Mouse (Mus musculus): Measurements from ENCODE around the gene Ktn1. TPM values are rescaled to one million over a fixed set of nuclear protein-coding genes. Genes with fewer than 3 reads are reported as not detected.

Gene Ktn1
- polyA plus RNA-seq, 1 experiment: 4.5 TPM

DNA sequence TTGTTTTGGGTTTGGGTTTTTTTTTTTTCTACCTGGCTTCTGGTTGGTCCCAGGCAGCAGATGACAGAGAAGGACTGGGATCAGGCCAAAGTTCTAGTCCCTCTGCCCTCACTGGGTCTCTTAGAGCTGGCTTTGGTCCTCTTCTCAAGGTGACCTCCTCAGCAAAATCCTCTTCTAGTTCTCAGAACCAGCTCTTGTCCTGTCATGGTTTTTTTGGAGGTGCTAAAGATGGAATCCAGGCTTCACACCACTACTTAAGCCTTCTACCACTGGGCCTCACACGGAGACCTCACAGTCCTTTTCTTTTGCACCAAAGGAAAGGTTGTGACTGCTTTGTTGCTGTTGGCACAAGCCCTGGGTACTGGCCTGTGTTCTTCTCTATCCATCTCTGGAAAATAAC lies 15.8 kb upstream of the Ktn1 start:
- H3K36me3 ChIP-seq (ENCODE audit: control insufficient read depth, insufficient read depth, low read length): no peaks in the 10 kb centered on the region

DNA sequence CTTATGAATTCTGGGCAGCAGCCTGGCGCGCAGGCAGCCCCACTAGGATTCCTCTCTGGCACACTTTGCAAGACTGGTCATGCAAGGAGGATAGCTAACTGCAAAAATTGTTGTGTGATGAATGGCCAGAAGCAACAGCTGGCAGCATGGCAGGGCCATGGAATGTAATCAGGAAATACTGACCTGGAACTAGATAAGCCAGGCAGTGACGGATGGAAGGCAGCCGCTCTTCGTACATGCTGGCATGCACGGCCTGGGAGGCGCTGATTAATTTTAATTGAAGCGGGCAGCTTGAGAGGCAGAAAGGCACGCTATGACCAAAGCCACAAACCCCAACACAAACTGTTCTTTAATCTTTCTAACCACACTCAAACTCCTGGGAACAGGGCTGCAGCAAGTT lies 13.8 kb upstream of the Ktn1 start:
- no peak overlapping the region for H3K27ac ChIP-seq (ENCODE audit: insufficient read depth, low read depth, low read length)
- H3K36me3 ChIP-seq (ENCODE audit: control insufficient read depth, insufficient read depth, low read length): no peaks in the 10 kb centered on the region
- WGBS: 19% methylated on average over 9 of the region's 9 CpGs
- H3K4me1 ChIP-seq (ENCODE audit: control insufficient read depth, insufficient read depth, low read length): no peaks in the 10 kb centered on the region; the same call in 1 of the 2 replicates
- no peaks in the 10 kb centered on the region for H3K27me3 ChIP-seq (replicated peaks; ENCODE audit: control insufficient read depth, insufficient read depth, low read length)
- H3K4me3 ChIP-seq (ENCODE audit: insufficient read depth, low read depth, low read length): no peak overlapping the region
- no peak for TF ChIP-seq CTCF (conservative IDR thresholded peaks at IDR 0.05; ENCODE audit: insufficient read depth, insufficient read length, low read depth, low read length)
- TF ChIP-seq POLR2A (IDR thresholded peaks at IDR 0.05; ENCODE audit: low read depth, low read length): no peak
- peak; percentile 17 for DNase-seq

More for the DNA sequence above, 15.8 kb upstream of the Ktn1 start:
- TF ChIP-seq POLR2A (IDR thresholded peaks at IDR 0.05; ENCODE audit: low read depth, low read length) (no peak), CTCF (conservative IDR thresholded peaks at IDR 0.05; ENCODE audit: insufficient read depth, insufficient read length, low read depth, low read length) (no peak)
- Histone ChIP-seq H3K4me3 (ENCODE audit: insufficient read depth, low read depth, low read length) (no peak overlapping the region), H3K4me1 (ENCODE audit: control insufficient read depth, insufficient read depth, low read length) (no peaks in the 10 kb centered on the region; the same call in 1 of the 2 replicates), H3K27ac (ENCODE audit: insufficient read depth, low read depth, low read length) (no peak overlapping the region), H3K27me3 (replicated peaks; ENCODE audit: control insufficient read depth, insufficient read depth, low read length) (no peaks in the 10 kb centered on the region)
- no peak for DNase-seq
- WGBS: 83% methylated on average over 1 of the region's 1 CpGs

- no peak overlapping the region for H3K4me3 ChIP-seq (ENCODE audit: insufficient read depth, low read depth, low read length)
- TF ChIP-seq CTCF (conservative IDR thresholded peaks at IDR 0.05; ENCODE audit: insufficient read depth, insufficient read length, low read depth, low read length) (no peak), POLR2A (IDR thresholded peaks at IDR 0.05; ENCODE audit: low read depth, low read length) (no peak)
- no peaks in the 10 kb centered on the region for H3K27me3 ChIP-seq (replicated peaks; ENCODE audit: control insufficient read depth, insufficient read depth, low read length)
- no peaks in the 10 kb centered on the region for H3K36me3 ChIP-seq (ENCODE audit: control insufficient read depth, insufficient read depth, low read length)
- H3K4me1 ChIP-seq (ENCODE audit: control insufficient read depth, insufficient read depth, low read length): no peaks in the 10 kb centered on the region; the same call in 1 of the 2 replicates
- WGBS: 59% methylated on average over 7 of the region's 7 CpGs
- no peak overlapping the region for H3K27ac ChIP-seq (ENCODE audit: insufficient read depth, low read depth, low read length)
- no peak for DNase-seq
Measured at GRCm38 (mm10) chr14:47634846-47635245, 13.4 kb upstream of the Ktn1 start.

- no peaks in the 10 kb centered on the region for H3K27me3 ChIP-seq (replicated peaks; ENCODE audit: control insufficient read depth, insufficient read depth, low read length)
- no peak for TF ChIP-seq POLR2A (IDR thresholded peaks at IDR 0.05; ENCODE audit: low read depth, low read length)
- TF ChIP-seq CTCF (conservative IDR thresholded peaks at IDR 0.05; ENCODE audit: insufficient read depth, insufficient read length, low read depth, low read length): no peak
- 68% methylated on average over 4 of the region's 4 CpGs for WGBS
- H3K4me3 ChIP-seq (ENCODE audit: insufficient read depth, low read depth, low read length): no peak overlapping the region
- H3K36me3 ChIP-seq (ENCODE audit: control insufficient read depth, insufficient read depth, low read length): no peaks in the 10 kb centered on the region
- DNase-seq: no peak
- H3K27ac ChIP-seq (ENCODE audit: insufficient read depth, low read depth, low read length): no peak overlapping the region
- no peaks in the 10 kb centered on the region; the same call in 1 of the 2 replicates for H3K4me1 ChIP-seq (ENCODE audit: control insufficient read depth, insufficient read depth, low read length)
Measured at GRCm38 (mm10) chr14:47638316-47638895, 9.8 kb upstream of the Ktn1 start.

DNA sequence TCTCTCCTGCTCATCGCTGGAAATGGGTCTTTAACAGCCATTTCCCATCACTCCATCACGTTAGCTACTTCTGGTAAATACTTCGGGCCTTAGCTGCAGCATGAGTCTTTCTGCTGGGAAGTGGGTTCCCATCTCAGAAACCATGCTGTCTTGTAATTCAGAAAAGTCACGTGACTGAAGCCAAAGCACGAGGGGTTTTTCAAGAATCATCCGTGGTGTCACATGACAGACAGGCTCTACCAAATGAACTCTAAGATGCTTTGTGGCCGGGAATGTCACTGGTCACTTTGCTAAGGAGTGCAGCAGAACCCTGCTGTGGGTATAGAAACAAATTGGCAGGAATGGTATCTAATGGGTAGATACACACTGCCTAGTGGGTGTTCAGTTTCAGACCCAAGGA lies 2.6 kb upstream of the Ktn1 start:
- no peak for DNase-seq
- Histone ChIP-seq H3K27me3 (replicated peaks; ENCODE audit: control insufficient read depth, insufficient read depth, low read length) (no peaks in the 10 kb centered on the region), H3K36me3 (ENCODE audit: control insufficient read depth, insufficient read depth, low read length) (no peaks in the 10 kb centered on the region), H3K4me3 (ENCODE audit: insufficient read depth, low read depth, low read length) (no peak overlapping the region), H3K4me1 (ENCODE audit: control insufficient read depth, insufficient read depth, low read length) (no peaks in the 10 kb centered on the region), H3K27ac (ENCODE audit: insufficient read depth, low read depth, low read length) (no peak overlapping the region)
- TF ChIP-seq CTCF (conservative IDR thresholded peaks at IDR 0.05; ENCODE audit: insufficient read depth, insufficient read length, low read depth, low read length): no peak
- TF ChIP-seq POLR2A (IDR thresholded peaks at IDR 0.05; ENCODE audit: low read depth, low read length): no peak
- 69% methylated on average over 7 of the region's 7 CpGs for WGBS

- no peak for TF ChIP-seq POLR2A (IDR thresholded peaks at IDR 0.05; ENCODE audit: low read depth, low read length)
- no peak for TF ChIP-seq CTCF (conservative IDR thresholded peaks at IDR 0.05; ENCODE audit: insufficient read depth, insufficient read length, low read depth, low read length)
- H3K4me3 ChIP-seq (ENCODE audit: insufficient read depth, low read depth, low read length): no peak overlapping the region
- no peaks in the 10 kb centered on the region for H3K36me3 ChIP-seq (ENCODE audit: control insufficient read depth, insufficient read depth, low read length)
- DNase-seq: no peak
- 54% methylated on average over 5 of the region's 5 CpGs for WGBS
- H3K27ac ChIP-seq (ENCODE audit: insufficient read depth, low read depth, low read length): no peak overlapping the region
- peaks cover 3% of the 10 kb centered on the region; the same call in 1 of the 2 replicates for H3K4me1 ChIP-seq (ENCODE audit: control insufficient read depth, insufficient read depth, low read length)
- no peaks in the 10 kb centered on the region for H3K27me3 ChIP-seq (replicated peaks; ENCODE audit: control insufficient read depth, insufficient read depth, low read length)
Measured at GRCm38 (mm10) chr14:47646246-47646645, 2.0 kb upstream of the Ktn1 start.

GRCm38 (mm10) chr14:47646696-47647516 lies 1.3 kb upstream of the Ktn1 start:
- Histone ChIP-seq H3K27me3 (replicated peaks; ENCODE audit: control insufficient read depth, insufficient read depth, low read length) (no peaks in the 10 kb centered on the region), H3K4me3 (ENCODE audit: insufficient read depth, low read depth, low read length) (no peak overlapping the region), H3K4me1 (ENCODE audit: control insufficient read depth, insufficient read depth, low read length) (peaks cover 6% of the 10 kb centered on the region; the same call in 1 of the 2 replicates), H3K36me3 (ENCODE audit: control insufficient read depth, insufficient read depth, low read length) (no peaks in the 10 kb centered on the region), H3K27ac (ENCODE audit: insufficient read depth, low read depth, low read length) (no peak overlapping the region)
- TF ChIP-seq POLR2A (IDR thresholded peaks at IDR 0.05; ENCODE audit: low read depth, low read length): no peak
- TF ChIP-seq CTCF (conservative IDR thresholded peaks at IDR 0.05; ENCODE audit: insufficient read depth, insufficient read length, low read depth, low read length): no peak
- DNase-seq: no peak
- WGBS: 78% methylated on average over 9 of the region's 9 CpGs

Measured in kidney, adult 2 months (tissue).